Mouse (Mus musculus) forebrain, embryonic 15.5 days (tissue): ENCODE measurements around the gene Nfatc3. TPM values are rescaled to one million over a fixed set of nuclear protein-coding genes. Genes with fewer than 3 reads are reported as not detected.

ENCODE experiments used
- ATAC-seq: fragments of 200-750 bp; cut with Nextera tagmentation; replicated peaks from 2 replicates; pipeline ENCODE4 v1.8.0; 2017; ENCODE audit warnings: mild to moderate bottlenecking, moderate TSS enrichment, moderate library complexity
- H3K27ac ChIP-seq: fragments of 300-500 bp; sonication (generic); replicated peaks from 2 replicates; pipeline ENCODE4 v1.5.1; 2015; ENCODE audit warnings: mild to moderate bottlenecking, inconsistent platforms
- H3K27me3 ChIP-seq: fragments of 300-500 bp; sonication (generic); 2 replicates; pipeline ENCODE4 v1.6.1; 2015; ENCODE audit warnings: inconsistent platforms
- H3K36me3 ChIP-seq: fragments of 300-500 bp; sonication (generic); 2 replicates; pipeline ENCODE4 v1.6.1; 2015; ENCODE audit warnings: mild to moderate bottlenecking, inconsistent platforms
- H3K4me1 ChIP-seq: fragments of 300-500 bp; sonication (generic); 2 replicates; pipeline ENCODE4 v1.6.1; 2015; ENCODE audit warnings: inconsistent platforms
- H3K4me2 ChIP-seq: fragments of 300-500 bp; sonication (generic); replicated peaks from 2 replicates; pipeline ENCODE4 v1.6.1; 2015; ENCODE audit warnings: mild to moderate bottlenecking, inconsistent platforms
- H3K4me3 ChIP-seq: fragments of 300-500 bp; sonication (generic); 2 replicates; pipeline ENCODE4 v1.5.1; 2015; ENCODE audit warnings: mild to moderate bottlenecking, inconsistent platforms
- H3K9ac ChIP-seq: fragments of 300-500 bp; sonication (generic); replicated peaks from 2 replicates; pipeline ENCODE4 v1.6.1; 2015; ENCODE audit warnings: mild to moderate bottlenecking, inconsistent platforms
- H3K9me3 ChIP-seq: fragments of 300-500 bp; sonication (generic); 2 replicates; pipeline ENCODE4 v1.6.1; 2016; ENCODE audit warnings: inconsistent platforms
- WGBS: fragments of 180-500 bp; shearing (Covaris S2); methylation state at CpG from one replicate; pipeline ENCODE4 v1.1.7; 2015; ENCODE audit warnings: mixed read lengths; 5-methylcytosine and 5-hydroxymethylcytosine counted together
- polyA plus RNA-seq: library from polyadenylated mRNA; unstranded; fragments of >200 nt; fragmentation: Nextera tagmentation; extraction: Ambion mirVana; gene quantifications from 2 replicates; pipeline ENCODE4 v1.2.1, GENCODE M21; 2015

Gene Nfatc3
- polyA plus RNA-seq, 1 experiment from 2014 or later: 4.1 TPM

DNA sequence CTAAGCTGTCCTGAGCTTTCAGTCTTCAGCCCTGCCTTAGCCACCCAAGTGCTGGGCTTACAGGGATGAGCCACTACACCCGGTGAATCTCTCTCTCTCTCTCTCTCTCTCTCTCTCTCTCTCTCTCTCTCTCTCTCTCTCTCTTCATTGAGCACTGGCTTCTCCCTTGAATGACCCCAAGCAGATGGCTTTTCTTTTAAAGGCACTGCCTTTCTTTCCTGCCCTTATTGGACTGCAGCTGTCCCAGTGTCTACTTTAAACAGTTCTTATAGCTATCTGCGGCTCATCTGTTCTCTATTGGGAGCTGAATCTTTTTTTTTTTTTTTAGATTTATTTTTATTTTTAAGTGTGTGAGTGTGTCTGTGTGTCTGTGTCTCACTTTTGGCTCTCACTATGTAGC lies 15.6 kb upstream of the Nfatc3 start:
- H3K27me3 ChIP-seq: no peaks in the 10 kb centered on the region
- H3K27ac ChIP-seq: no peak overlapping the region
- 69% methylated on average over 2 of the region's 2 CpGs for WGBS
- H3K9ac ChIP-seq: no peak overlapping the region
- peaks cover 4% of the 10 kb centered on the region; the same call in 1 of the 2 replicates for H3K36me3 ChIP-seq
- H3K4me2 ChIP-seq: no peak overlapping the region
- H3K9me3 ChIP-seq: no peaks in the 10 kb centered on the region
- ATAC-seq: no peak
- no peak overlapping the region for H3K4me3 ChIP-seq
- no peaks in the 10 kb centered on the region for H3K4me1 ChIP-seq

DNA sequence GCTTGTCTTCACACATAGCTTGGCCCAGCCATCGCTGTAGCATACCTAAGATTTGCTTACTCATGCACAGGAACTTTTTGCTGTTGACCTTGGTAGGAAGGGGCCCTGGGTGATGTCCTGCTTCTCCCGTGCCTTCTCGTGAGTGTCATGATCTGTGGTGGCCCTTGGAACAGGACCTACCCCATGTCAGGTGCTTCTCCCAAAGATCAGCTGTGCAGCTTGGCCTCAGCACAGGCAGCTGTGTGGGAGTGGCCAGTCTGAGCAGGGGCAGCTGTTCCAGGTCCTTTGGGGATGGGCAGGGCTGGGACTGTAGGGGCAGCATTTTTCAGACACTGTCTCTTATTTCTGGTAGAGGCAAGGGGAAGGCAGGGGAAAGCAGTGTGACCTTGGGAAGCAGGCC lies 14.5 kb upstream of the Nfatc3 start:
- H3K9me3 ChIP-seq: no peaks in the 10 kb centered on the region
- H3K4me3 ChIP-seq: no peak overlapping the region
- H3K36me3 ChIP-seq: peaks cover 4% of the 10 kb centered on the region; the same call in 1 of the 2 replicates
- no peak overlapping the region for H3K9ac ChIP-seq
- H3K4me1 ChIP-seq: no peaks in the 10 kb centered on the region
- H3K27ac ChIP-seq: no peak overlapping the region
- ATAC-seq: no peak
- H3K27me3 ChIP-seq: no peaks in the 10 kb centered on the region
- 89% methylated on average over 3 of the region's 3 CpGs for WGBS
- no peak overlapping the region for H3K4me2 ChIP-seq

DNA sequence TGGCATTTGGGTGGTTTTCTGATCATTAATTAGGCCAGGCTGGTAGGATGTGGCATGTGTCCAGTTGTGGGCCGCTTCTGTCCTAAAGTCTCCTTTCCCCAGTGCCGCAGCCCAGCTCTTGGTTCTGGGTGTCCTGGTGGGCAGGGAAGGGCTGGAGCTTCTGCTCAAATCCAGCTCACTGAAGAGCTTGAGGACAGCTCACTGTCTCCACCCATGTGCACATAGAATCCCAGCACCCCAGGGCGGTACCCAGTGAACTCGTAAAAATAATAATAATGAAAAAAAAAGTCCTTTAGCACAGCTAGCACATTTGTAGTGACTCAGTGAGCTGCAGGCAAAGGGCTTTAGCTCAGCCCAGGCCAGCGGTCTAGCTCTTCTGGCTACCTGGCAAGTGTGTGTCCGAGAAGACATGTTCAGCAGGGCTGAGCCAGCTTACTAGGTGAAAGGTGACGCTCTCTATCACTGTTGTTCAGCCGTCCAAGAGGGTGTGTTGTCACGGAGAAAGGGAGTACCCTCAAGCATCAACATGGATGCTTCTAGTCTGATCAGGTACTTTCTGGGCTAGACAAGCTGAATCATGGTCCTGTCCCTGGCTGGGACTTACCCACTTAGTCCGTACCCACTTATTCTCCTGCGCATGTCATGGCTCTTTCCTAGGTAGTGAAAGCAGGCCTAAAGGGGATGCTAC lies 11.6 kb upstream of the Nfatc3 start:
- peaks cover 7% of the 10 kb centered on the region; the same call in 1 of the 2 replicates for H3K36me3 ChIP-seq

GRCm38 (mm10) chr8:106047854-106048630 lies 10.6 kb upstream of the Nfatc3 start:
- H3K27me3 ChIP-seq: no peaks in the 10 kb centered on the region
- H3K4me2 ChIP-seq: no peak overlapping the region
- peaks cover 12% of the 10 kb centered on the region; the same call in 1 of the 2 replicates for H3K36me3 ChIP-seq
- no peak overlapping the region for H3K27ac ChIP-seq
- no peaks in the 10 kb centered on the region for H3K4me1 ChIP-seq
- no peak for ATAC-seq
- WGBS: 90% methylated on average over 5 of the region's 5 CpGs
- H3K9me3 ChIP-seq: no peaks in the 10 kb centered on the region
- H3K9ac ChIP-seq: no peak overlapping the region
- H3K4me3 ChIP-seq: no peak overlapping the region

More for the DNA sequence above, 11.6 kb upstream of the Nfatc3 start:
- no peaks in the 10 kb centered on the region for H3K27me3 ChIP-seq
- no peaks in the 10 kb centered on the region for H3K9me3 ChIP-seq
- H3K9ac ChIP-seq: no peak overlapping the region
- H3K4me1 ChIP-seq: no peaks in the 10 kb centered on the region
- no peak overlapping the region for H3K4me3 ChIP-seq
- H3K27ac ChIP-seq: no peak overlapping the region
- 93% methylated on average over 11 of the region's 11 CpGs for WGBS
- no peak overlapping the region for H3K4me2 ChIP-seq
- no peak for ATAC-seq

DNA sequence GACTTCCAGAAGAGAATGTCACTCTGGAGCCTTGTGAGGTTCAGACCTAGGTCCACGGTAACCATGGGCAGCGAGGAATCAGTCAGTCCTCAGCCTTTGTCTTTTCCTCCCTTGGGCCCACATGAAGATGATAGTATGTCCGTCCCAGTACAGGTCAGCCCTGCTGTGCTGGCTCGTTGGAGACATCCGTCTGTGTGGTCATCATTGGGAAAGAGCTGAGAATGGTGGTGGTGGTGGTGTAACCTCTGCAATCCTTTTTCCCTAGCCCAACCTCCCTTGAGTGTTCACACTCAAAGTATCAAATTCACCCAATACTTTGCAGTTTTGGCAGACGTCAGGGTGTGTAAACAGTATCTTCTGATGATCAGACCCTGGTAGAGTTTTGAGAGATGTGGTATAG lies 8.8 kb upstream of the Nfatc3 start:
- Histone ChIP-seq H3K27ac (no peak overlapping the region), H3K36me3 (peaks cover 20% of the 10 kb centered on the region), H3K9ac (no peak overlapping the region), H3K9me3 (no peaks in the 10 kb centered on the region), H3K4me3 (no peak overlapping the region), H3K4me2 (no peak overlapping the region), H3K27me3 (no peaks in the 10 kb centered on the region), H3K4me1 (no peaks in the 10 kb centered on the region)
- WGBS: 89% methylated on average over 6 of the region's 6 CpGs
- no peak for ATAC-seq

GRCm38 (mm10) chr8:106051068-106051467 lies 7.6 kb upstream of the Nfatc3 start:
- WGBS: 96% methylated on average over 3 of the region's 3 CpGs
- Histone ChIP-seq H3K27ac (no peak overlapping the region), H3K27me3 (no peaks in the 10 kb centered on the region)

DNA sequence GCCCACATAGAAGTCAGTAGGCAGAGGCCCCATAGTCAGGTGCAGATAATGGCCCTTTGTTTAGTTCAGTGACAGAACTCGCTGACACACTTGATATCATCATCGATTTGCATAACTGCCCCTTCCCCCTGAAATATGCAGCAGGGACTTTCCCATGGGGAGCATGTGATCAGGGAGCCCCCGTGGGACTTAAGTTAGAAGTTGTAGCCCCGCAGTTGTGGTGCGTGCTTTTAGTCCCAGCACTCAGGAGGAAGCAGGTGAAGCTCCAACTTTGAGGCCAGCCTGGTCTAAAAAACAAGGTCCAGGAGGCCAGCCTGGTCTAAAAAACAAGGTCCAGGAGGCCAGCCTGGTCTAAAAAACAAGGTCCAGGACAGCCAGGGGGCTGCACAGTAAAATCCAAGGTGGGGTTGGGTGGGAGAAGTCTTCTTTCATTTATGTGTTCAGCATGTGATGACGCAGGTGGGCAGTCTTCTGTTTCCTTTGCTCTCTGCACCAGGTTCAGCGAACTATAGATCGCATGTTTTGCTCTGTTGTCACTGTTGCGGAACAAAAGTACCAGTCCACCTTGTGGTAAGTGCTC lies 6.0 kb upstream of the Nfatc3 start:
- WGBS: 91% methylated on average over 9 of the region's 9 CpGs
- Histone ChIP-seq H3K27ac (no peak overlapping the region), H3K27me3 (no peaks in the 10 kb centered on the region), H3K9ac (no peak overlapping the region), H3K36me3 (peaks cover 16% of the 10 kb centered on the region), H3K4me2 (no peak overlapping the region), H3K4me1 (no peaks in the 10 kb centered on the region), H3K4me3 (no peak overlapping the region), H3K9me3 (no peaks in the 10 kb centered on the region)
- no peak for ATAC-seq

More at GRCm38 (mm10) chr8:106051068-106051467, 7.6 kb upstream of the Nfatc3 start:
- H3K9ac ChIP-seq: no peak overlapping the region
- ATAC-seq: no peak
- H3K9me3 ChIP-seq: no peaks in the 10 kb centered on the region
- H3K4me2 ChIP-seq: no peak overlapping the region
- H3K4me1 ChIP-seq: no peaks in the 10 kb centered on the region
- peaks cover 20% of the 10 kb centered on the region for H3K36me3 ChIP-seq
- no peak overlapping the region for H3K4me3 ChIP-seq

- Histone ChIP-seq H3K36me3 (peaks cover 16% of the 10 kb centered on the region), H3K27ac (no peak overlapping the region), H3K4me1 (peaks cover 7% of the 10 kb centered on the region), H3K27me3 (no peaks in the 10 kb centered on the region), H3K9ac (no peak overlapping the region), H3K4me2 (no peak overlapping the region), H3K4me3 (no peak overlapping the region), H3K9me3 (no peaks in the 10 kb centered on the region)
- no peak for ATAC-seq
- 80% methylated on average over 6 of the region's 6 CpGs for WGBS
Measured at GRCm38 (mm10) chr8:106054190-106054811, 4.3 kb upstream of the Nfatc3 start.

DNA sequence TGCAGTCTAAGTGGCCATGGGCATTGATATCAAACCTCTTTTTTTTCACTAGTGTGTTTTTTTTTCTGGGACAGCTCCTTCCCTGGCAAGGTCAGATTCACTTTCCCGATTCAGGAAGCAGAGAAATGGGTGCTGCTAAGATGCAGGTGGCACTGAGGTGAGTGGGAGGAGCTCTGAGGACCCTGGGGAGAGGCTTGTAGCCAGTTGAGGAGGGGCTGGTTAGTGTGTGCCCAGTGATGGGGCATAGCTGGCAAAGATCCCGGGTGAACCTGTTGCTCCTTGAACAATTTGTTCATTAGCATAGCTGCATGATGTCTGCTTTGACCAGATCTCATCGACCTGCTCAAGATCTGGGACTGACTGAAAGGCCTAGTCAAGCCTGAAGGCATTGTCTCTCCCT lies 3.6 kb upstream of the Nfatc3 start:
- H3K36me3 ChIP-seq: peaks cover 16% of the 10 kb centered on the region
- no peak overlapping the region for H3K4me3 ChIP-seq
- ATAC-seq: no peak
- 53% methylated on average over 3 of the region's 3 CpGs for WGBS
- no peak overlapping the region for H3K9ac ChIP-seq
- H3K4me1 ChIP-seq: peaks cover 7% of the 10 kb centered on the region
- H3K9me3 ChIP-seq: no peaks in the 10 kb centered on the region
- H3K4me2 ChIP-seq: no peak overlapping the region
- H3K27me3 ChIP-seq: no peaks in the 10 kb centered on the region
- H3K27ac ChIP-seq: no peak overlapping the region

DNA sequence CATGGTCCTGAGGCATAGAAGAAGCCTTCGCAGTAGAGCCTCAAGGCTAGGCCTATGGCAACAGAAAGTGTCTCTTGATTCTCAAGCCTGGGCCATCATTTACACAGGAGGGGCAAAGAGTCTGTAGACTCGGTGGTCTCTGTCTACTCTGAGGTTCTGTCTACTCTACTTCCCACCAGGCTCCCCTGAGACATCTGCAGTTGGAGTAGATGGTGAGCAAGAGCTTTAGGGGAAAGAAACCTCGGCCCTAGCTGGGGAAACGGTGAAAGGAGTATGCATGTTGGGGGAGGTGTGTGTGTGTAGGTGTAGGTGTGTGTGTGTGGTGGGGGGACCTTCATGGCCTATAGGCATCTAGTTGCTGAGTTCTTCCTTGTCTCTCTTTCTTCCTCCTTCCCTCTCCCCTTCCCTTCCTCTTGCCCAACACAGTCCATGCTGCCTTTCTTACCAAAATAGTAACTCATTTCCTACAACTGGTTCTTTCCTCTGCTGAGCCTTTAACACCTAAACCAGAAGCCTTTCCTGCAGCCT lies 2.1 kb upstream of the Nfatc3 start:
- WGBS: 90% methylated on average over 4 of the region's 4 CpGs
- H3K9me3 ChIP-seq: no peaks in the 10 kb centered on the region
- H3K4me1 ChIP-seq: peaks cover 20% of the 10 kb centered on the region
- no peak for ATAC-seq
- H3K27ac ChIP-seq: no peak overlapping the region
- H3K4me3 ChIP-seq: no peak overlapping the region
- H3K9ac ChIP-seq: no peak overlapping the region
- H3K36me3 ChIP-seq: peaks cover 16% of the 10 kb centered on the region
- H3K4me2 ChIP-seq: no peak overlapping the region
- H3K27me3 ChIP-seq: no peaks in the 10 kb centered on the region

- H3K4me1 ChIP-seq: peaks cover 25% of the 10 kb centered on the region
- H3K27ac ChIP-seq: peak overlapping the region; percentile 91
- no peaks in the 10 kb centered on the region for H3K9me3 ChIP-seq
- peak overlapping the region; percentile 59 for H3K9ac ChIP-seq
- WGBS: under 1% methylated on average over 83 of the region's 83 CpGs
- ATAC-seq: peak; percentile 86
- H3K36me3 ChIP-seq: no peaks in the 10 kb centered on the region; the same call in 1 of the 2 replicates
- peak overlapping the region; percentile 57 for H3K4me3 ChIP-seq
- H3K27me3 ChIP-seq: no peaks in the 10 kb centered on the region
- H3K4me2 ChIP-seq: peak overlapping the region; percentile 69
Measured at GRCm38 (mm10) chr8:106059613-106060371, 1.2 kb downstream of the Nfatc3 start.
